Mouse (Mus musculus) mouse embryonic stem cell (cell line): ENCODE results near the gene Trp53bp2.

Experiments
- in situ Hi-C, 2 experiments: fragments of 300-500 bp; cut with MboI; formaldehyde crosslinking; loops; 1 replicate in 1 of 2; 3 replicates in 1 of 2; pipeline ENCODE4 v1.14.3; 2019 to 2020; ENCODE audit warnings: low sequenced_read_pairs in 2 of 2, low pct_unique_long_range_greater_than_20kb in 1 of 2, mixed read lengths in 1 of 2; ENCODE audit not compliant: unreplicated experiment in 1 of 2

Gene Trp53bp2

DNA sequence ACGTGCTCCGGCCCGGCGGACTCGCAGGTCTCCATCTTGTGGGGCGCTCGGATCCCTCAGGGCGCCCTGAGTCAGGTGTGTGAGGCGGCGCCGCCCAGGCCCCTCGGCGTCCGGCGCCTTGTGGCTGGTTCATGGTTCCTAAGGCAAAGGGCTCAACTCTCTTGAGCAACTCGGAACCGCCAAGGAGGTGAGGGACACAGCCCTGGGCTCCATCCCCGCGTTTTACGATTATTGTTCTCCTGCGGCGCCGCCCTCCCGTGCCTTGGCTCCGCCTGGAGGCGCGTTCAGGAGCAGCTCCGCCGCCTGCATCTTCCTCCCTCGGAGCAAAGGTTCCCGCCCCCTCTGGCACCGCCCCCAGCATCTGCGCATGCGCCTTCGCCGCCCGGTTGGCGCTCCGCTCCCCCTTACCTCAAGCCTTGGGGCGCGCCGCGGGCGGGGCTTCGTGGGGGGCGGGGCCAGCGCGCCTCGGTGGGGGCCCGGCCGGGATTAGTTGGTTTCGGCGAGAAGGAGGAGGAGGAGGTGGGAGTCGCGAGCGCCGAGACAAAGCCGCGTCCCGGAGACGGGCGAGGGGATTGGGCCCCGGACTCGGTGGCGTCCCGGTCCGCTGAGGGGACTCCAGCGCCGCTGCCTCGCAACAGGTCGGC is at the start of gene Trp53bp2:
TSS of gene Trp53bp2 (plus strand) at position 489 of the 644 bp plus-strand sequence.
- in situ Hi-C loops: no loop called here

DNA sequence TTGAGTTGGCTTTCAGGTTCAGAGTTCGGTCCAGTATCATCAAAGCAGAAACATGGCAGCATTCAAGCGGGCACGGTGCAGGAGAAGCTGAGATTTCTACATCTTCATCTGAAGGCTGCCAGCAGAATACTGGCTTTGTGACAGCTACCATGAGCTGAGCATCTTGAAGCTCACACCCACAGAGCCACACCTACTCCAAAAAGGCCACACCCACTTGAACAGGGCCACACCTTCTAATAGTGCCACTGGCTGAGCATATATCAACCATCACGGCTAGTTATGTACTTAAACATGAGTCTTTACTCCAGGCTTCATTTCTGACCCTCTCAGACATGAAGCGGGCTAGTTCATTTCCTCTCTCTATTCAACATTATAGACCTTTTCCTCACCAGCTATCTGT is 46.3 kb upstream of the Trp53bp2 start:
- in situ Hi-C loops: no loop called here

DNA sequence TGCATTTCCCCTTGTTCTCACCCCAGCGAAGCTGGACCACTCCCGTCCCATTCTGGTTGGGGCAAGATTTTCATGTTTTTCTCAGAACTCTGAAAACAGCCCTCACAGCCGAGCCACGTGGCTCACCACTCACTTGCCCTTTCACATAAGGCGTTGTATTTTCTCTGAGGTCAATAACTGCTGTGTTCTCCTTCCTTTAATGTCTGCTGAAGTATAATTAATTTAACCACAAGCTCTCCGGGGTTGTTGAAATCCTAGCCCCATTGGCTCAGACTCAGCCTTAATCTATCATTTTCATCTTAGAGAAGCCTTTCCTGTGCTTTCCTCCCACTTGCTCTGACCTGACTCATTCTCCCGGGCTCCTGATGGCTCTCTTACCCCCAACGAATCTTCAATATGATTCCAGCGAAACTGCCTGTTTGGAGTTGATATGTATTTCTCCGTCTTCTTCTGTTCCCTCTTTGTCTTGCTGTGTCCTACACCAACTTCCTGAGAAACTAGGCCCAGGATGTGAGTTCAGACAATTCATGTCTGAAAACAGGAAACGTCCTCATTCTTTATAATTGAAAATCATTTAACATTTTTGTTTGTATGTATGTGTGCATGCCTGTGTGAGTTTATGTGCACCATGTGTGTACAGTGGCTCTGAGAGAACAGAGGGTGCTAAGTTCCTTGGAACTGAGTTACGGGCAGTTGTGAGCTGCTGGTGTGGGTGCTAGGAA is 45.1 kb upstream of the Trp53bp2 start:
- in situ Hi-C loops: no loop called here

DNA sequence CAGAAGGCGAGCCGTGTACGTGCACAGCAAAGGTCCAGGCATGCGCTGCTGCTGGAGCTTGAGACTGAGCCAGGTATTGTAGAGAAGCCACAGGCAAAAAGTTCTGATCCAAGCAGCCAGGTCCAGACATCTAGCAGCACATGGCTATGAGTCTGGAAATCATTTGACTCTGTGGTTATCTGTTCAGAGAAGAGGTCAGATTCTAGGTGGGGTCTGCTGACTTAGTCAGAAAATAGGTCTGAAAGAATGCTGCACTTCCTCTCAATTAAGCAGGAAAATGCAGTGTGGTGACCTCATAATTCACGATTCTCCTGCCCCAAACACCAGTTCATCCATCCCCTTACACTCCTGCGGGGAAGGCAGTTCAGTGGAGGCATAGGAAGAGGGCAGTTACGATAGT is 40.7 kb upstream of the Trp53bp2 start:
- in situ Hi-C loops: no loop called here

DNA sequence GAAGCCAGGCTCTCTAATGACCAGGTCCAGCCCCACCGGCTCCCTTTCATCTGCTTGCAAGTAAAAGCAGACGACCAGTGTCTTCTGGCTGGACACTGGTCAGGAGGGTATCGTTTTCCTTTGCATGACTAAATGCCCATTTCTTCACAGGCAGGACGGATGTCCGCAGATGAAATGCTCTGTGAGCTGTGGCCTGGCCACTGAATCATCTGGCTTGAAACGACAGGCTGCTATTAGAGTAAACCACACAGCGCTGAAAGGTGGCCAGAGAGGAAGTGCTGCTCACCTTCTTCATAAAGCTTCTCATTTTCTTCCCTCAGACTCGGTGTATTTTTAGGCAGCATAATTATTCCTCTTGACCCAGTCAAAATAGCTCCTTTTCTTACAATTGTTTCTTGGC is 40.2 kb upstream of the Trp53bp2 start:
- in situ Hi-C loops: no loop called here

DNA sequence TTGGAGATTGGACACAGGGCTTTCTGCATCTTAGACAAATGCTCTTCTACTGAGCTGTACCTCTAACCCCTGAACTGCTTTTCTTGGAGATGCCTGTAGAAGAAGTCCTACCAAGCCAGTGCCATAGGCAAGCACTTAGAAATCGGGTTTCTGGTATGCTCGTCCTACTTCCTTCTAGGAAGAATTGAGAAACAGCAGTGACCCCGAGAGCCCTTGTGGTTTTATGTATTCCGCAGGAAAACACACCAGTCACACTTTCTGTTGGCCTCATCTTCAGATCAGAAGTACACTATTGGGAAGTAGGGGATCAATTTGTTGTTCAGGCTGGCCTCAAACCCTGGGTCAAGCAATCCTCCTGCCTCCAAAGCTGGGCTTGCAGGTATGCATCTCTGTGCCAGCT is 39.5 kb upstream of the Trp53bp2 start:
- in situ Hi-C loops: no loop called here

DNA sequence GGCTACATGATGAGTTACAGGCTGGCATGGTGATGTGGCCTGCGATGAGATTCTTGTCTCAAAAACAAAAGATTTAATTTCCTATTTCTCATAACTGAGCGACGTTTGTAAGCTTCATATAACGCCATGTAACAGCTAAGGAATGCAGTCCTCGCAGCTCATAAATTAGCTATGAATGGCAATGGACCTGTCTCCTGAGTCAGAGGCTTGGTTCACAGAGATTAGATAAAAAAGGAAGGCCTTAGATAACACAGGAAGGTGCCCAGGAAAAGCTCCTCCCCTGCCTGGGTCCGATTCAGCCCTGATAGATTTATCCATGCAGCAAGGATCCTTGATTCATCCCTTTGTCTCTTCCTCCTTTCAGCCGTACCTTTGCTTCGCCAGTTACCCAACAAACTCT is 37.1 kb upstream of the Trp53bp2 start:
- in situ Hi-C loops: no loop called here

DNA sequence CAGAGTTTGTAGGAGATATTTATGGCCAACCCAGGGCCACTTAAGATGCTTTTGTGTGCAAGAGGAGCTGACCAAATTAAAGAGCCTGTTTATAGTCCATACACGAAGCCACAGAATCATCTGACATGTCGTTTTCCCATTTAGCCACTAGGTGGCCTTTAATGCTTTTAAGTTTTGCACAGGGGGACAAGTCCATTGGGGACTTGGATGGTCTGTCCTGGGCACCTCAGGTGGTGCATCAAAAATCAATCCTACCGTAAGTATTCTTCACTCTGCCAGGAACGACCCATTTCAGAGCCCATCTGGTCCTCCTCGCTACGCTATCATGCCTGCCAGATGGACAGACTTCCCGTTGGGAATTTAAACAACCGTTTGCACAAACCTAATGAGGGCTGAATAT is 32.8 kb upstream of the Trp53bp2 start:
- in situ Hi-C loops: no loop called here

DNA sequence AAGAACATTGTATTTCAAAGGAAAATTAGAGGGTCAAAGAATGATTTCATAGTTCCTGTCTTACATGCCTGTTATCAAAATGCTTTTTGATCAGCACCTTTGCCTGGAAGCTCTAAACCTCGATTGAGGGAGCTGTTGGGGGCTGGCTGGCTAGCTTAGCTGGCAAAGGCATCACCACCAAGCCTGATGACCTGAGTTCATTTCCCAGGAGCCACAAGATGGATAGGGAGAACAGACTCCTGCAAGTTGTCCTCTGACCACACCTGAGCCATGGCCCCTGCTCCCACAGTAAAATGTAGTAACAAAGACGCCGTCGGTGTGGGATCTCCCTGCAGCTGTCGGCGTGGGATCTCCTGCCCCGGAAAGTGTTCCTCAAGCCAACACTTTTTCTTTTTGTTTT is 32.1 kb upstream of the Trp53bp2 start:
- in situ Hi-C loops: no loop called here

DNA sequence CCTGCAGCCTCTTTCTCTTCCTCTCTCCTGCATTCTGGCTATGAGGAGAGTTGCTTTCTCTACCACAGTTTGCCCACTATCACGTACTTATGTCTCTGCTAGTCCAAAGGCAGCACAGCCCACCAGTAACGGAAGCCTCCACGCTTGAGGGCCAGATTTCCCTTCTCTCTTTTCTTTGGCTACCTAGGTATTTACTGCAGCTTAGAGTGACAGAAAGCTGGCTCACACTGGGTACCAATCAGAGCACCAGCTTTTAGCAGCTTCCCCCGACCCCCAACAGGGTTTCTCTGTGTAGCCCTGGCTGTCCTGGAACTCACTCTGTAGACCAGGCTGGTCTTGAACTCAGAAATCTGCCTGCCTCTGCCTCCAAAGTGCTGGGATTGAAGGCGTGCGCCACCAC is 31.5 kb upstream of the Trp53bp2 start:
- in situ Hi-C loops: no loop called here

DNA sequence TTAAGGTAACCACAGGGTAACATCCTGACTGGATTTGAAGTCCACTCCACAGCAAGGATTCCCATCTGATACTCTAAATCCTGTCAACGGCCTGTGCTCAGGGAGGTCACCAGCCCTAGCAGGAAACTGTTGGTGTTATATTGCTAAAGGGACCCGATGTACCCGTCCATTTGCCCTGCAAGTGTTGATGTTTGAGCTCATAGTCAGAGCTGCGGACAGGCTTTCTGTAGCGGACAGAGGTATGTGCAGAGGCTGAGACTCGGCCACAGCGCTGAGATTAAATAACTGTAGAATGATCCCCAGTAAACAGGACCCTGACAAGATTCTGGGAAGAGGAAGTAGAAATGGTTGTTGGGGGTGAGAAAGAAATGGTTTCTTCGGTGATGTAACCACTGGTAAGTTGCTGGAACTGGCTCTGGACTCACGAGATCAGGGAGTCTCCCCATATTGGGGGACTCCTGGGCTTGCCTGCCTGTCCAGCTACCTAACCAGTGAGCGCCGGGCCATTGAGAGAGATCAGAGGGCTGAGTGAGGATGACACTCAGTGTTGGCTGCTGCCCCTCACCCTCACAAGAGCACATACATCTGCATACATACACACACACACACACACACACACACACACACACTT is 30.7 kb upstream of the Trp53bp2 start:
- in situ Hi-C loops: no loop called here

DNA sequence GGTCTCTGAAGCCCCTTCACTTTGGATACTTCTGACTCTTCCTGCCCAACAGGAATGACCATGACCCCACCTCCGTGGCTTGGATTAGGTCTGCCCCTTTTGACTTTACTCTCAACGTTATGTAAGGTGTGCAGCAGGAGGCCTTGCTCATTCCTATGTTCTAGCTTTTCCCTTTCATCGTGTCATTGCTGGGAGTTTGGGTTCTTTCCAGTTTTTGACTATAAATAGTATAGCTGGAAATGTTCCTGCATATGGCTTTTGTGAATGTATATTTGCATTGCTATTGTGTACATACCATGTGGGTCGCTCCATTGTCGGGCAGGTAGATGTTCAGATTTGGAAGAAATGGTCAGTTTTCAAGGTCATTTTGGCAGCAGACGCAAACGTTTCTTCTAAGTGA is 30.1 kb upstream of the Trp53bp2 start:
- in situ Hi-C loops: no loop called here

DNA sequence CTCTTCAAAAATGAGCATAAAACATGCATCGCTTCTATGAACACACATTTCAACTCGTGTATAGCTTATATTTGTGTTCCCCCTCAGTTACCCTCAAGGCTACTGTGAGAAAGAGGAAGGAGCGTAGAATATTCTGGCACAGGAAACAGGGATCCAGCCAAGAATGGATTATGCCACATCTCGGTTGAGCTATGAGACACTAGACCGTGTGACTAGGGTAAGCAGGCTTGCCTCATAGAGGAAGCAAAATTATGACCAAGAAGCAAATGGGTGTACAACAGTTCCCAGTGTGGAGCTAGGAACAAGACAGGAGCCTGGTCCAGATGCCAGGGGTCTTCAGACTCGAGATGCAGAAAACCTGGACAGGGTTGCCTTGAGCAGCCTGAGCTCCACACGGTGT is 28.3 kb upstream of the Trp53bp2 start:
- in situ Hi-C loops: loop anchor here in 1 of 2 experiments (10.0 kb wide), 1 partner anchor 164 kb away; no protein-coding TSS in a partner anchor

DNA sequence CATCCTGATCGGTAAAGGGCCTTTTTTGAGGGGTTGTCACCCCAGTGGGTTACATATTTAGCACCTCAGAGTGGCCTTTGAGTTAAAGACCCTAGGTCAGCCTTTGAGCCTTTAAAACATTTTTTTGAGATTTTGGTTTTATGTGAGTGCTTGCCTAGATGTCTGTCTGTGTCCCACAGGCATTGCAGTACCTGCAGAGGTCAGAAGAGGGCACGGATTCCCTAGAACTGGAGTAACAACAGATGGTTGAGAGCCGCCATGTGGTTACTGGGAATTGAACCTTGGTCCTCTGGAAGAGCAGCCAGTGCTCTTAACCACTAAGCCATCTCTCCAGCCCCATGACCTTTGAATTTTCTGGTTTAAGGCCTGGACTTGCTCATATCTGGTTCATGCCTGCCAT is 27.6 kb upstream of the Trp53bp2 start:
- in situ Hi-C loops: loop anchor here in 1 of 2 experiments (10.0 kb wide), 1 partner anchor 163 kb away; no protein-coding TSS in a partner anchor

DNA sequence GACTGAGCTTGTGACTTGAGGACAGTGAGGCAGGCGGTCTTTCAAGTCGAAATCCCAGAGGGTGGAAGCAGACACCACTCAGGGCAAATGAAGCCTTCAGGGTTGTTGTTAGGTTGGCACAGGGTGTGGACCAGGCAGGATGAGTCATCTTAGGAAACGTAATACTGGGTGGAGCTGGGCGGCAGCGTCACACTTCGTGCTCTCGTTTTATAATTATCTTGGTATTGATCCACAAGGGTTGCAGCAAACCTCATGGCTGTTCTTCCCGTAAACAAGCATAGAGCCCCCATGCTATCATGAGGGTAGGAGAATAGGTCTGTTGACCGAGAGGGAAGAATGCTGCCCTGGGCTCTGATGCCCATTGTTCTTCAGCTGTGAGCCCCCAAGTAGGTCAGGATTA is 25.9 kb upstream of the Trp53bp2 start:
- in situ Hi-C loops: loop anchor here in 1 of 2 experiments (10.0 kb wide), 1 partner anchor 162 kb away; no protein-coding TSS in a partner anchor

DNA sequence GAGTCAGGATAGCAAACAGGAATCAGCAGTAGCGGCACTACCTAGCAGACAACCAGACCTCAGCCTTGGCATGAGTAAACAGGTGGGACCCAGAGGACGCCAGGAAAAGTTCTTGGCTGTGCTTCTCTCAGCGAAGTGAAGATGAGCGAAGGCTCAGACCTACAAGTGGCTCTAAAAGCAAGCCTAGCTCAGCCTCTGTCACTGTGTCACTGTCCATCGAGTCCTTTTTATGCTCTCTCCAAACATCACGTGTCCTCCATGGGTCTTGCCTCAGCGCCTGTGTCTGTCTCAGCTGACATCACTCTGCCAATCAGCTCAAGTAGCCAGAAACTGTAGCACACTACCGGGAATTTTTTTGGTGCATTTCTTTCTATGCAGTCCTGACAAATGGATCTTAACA is 22.5 kb upstream of the Trp53bp2 start:
- in situ Hi-C loops: loop anchor here in 1 of 2 experiments (10.0 kb wide), 1 partner anchor 158 kb away; no protein-coding TSS in a partner anchor

DNA sequence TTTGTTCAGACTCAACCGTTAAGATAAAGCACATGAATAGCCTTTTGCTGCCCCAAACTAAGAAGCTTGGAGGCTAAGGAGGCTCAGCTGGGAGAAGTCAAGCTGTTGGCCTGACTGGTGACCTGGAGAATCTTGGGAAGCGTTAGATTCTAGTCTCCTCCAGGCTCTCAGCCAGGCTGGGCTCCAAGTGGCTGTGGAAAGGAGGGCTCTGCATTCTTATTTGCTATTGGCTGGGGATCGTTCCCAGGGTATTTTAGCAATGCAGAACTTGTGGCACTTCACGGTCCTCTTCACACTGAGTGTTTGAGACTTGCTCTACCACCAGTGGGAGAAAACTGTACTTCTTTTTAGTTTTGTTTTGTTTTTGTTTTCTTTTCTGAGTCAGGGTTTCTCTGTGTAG is 20.2 kb upstream of the Trp53bp2 start:
- in situ Hi-C loops: loop anchor here in 1 of 2 experiments (10.0 kb wide), 1 partner anchor 156 kb away; no protein-coding TSS in a partner anchor

DNA sequence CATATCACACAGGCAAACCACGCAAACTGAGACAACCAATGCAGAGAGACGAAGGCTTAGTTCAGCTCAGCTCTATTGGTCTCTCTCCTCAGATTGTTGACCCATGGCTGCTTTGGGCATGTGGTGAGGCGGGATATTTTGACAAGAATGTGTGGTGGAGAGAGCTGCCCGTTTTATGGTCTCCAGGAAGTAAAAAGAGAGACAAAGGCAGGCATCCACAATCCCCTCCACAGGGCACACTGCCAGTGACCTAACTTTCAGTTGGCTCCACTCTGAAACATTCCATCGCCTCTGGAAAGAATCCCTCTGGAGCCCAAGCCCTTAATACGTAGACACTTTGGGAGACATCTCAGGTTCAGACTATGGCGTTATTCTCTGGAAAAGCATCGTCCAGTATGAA is 10.8 kb upstream of the Trp53bp2 start:
- in situ Hi-C loops: no loop called here

DNA sequence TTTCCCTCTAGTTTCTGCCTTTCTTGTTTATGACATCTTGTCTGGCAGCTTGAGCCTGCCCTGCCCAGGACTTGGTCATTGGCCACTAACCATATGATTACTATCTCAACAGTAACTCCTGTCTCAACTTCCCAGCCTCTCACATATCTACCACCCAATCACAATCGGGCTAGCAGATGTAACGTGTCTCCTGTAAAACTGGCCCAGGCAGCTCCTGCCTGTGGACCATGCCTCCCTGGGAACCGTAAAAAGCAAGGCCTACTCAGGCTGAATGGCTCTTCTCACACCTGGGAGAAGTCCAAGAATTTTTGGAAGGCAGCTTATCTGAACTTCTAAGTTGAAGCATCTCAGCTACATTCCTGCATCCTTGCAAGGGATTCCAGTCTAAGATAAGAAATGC is 10.2 kb upstream of the Trp53bp2 start:
- in situ Hi-C loops: no loop called here
